Mouse (Mus musculus) thymus, adult 2 months (tissue): ENCODE data around the gene Hip1. TPM values are rescaled to one million over a fixed set of nuclear protein-coding genes. Genes with fewer than 3 reads are reported as not detected.

Experiments
- DNase-seq: peaks from one replicate; pipeline ENCODE4 v3.0.0; 2021
- H3K27ac ChIP-seq: fragments of 200-500 bp; 2 replicates; pipeline ENCODE4 v1.5.1; 2012; ENCODE audit warnings: low read length, control low read depth; ENCODE audit not compliant: control insufficient read depth, insufficient read depth
- H3K27me3 ChIP-seq: fragments of 200-500 bp; 2 replicates; pipeline ENCODE4 v1.6.1; 2012; ENCODE audit warnings: mild to moderate bottlenecking, low read length, moderate library complexity, mixed read lengths; ENCODE audit not compliant: control insufficient read depth, insufficient read depth
- H3K36me3 ChIP-seq: fragments of 200-500 bp; 2 replicates; pipeline ENCODE4 v1.6.1; 2012; ENCODE audit warnings: mild to moderate bottlenecking, low read length, moderate library complexity; ENCODE audit not compliant: control insufficient read depth, insufficient read depth
- H3K4me1 ChIP-seq: fragments of 200-500 bp; replicated peaks from 2 replicates; pipeline ENCODE4 v1.6.1; 2012; ENCODE audit warnings: low read length; ENCODE audit not compliant: control insufficient read depth, insufficient read depth
- H3K4me3 ChIP-seq: fragments of 200-500 bp; 2 replicates; pipeline ENCODE4 v1.5.1; 2012; ENCODE audit warnings: mild to moderate bottlenecking, low read length, control low read depth, moderate library complexity; ENCODE audit not compliant: control insufficient read depth, insufficient read depth
- CTCF ChIP-seq: fragments of 200-500 bp; IDR thresholded peaks from 2 replicates; pipeline ENCODE4 v1.5.1; 2012; ENCODE audit warnings: mild to moderate bottlenecking, control low read depth, low read length, moderate library complexity, borderline replicate concordance; ENCODE audit not compliant: control insufficient read depth, poor library complexity, insufficient read depth; ENCODE audit errors: extremely low read depth
- POLR2A ChIP-seq: fragments of 200-500 bp; IDR thresholded peaks from 2 replicates; pipeline ENCODE4 v1.6.1; 2012; ENCODE audit warnings: mild to moderate bottlenecking, low read length, control low read depth, moderate library complexity; ENCODE audit not compliant: control insufficient read depth, poor library complexity, insufficient read depth; ENCODE audit errors: extremely low read depth
- WGBS: fragments of 180-500 bp; shearing (Covaris S2); methylation state at CpG from one replicate; pipeline ENCODE4 v1.1.7; 2018; 5-methylcytosine and 5-hydroxymethylcytosine counted together
- polyA plus RNA-seq: library from polyadenylated mRNA; depleted of rRNA; stranded (reverse); fragments of >200 nt; gene quantifications from 2 replicates; pipeline ENCODE4 v1.2.3, GENCODE M21; 2012

Gene Hip1
- polyA plus RNA-seq, 1 experiment, result 11.8 TPM

GRCm38 (mm10) chr5:135524087-135524486, 20.8 kb downstream of the Hip1 start:
- H3K4me3 ChIP-seq, result no peak overlapping the region
- no peaks in the 10 kb centered on the region for H3K4me1 ChIP-seq
- H3K27ac ChIP-seq, result no peak overlapping the region
- DNase-seq, result no peak
- H3K27me3 ChIP-seq, result no peaks in the 10 kb centered on the region
- no peaks in the 10 kb centered on the region for H3K36me3 ChIP-seq
- WGBS, result 96% methylated on average over 2 of the region's 2 CpGs
- TF ChIP-seq CTCF (no peak), POLR2A (no peak)

- H3K4me3 ChIP-seq, result no peak overlapping the region
- H3K27me3 ChIP-seq, result no peaks in the 10 kb centered on the region
- WGBS, result 95% methylated on average over 9 of the region's 9 CpGs
- H3K4me1 ChIP-seq, result no peaks in the 10 kb centered on the region
- no peak overlapping the region for H3K27ac ChIP-seq
- TF ChIP-seq POLR2A (no peak), CTCF (no peak)
- H3K36me3 ChIP-seq, result no peaks in the 10 kb centered on the region
- no peak for DNase-seq
These were observed 22.7 kb downstream of the Hip1 start for GRCm38 (mm10) chr5:135522111-135522722.

GRCm38 (mm10) chr5:135517348-135517883, 27.5 kb downstream of the Hip1 start:
- H3K36me3 ChIP-seq, result no peaks in the 10 kb centered on the region
- H3K27ac ChIP-seq, result no peak overlapping the region
- H3K4me1 ChIP-seq, result no peaks in the 10 kb centered on the region
- WGBS, result 95% methylated on average over 5 of the region's 5 CpGs
- H3K27me3 ChIP-seq, result no peaks in the 10 kb centered on the region
- TF ChIP-seq POLR2A, result no peak
- TF ChIP-seq CTCF, result no peak
- DNase-seq, result no peak
- no peak overlapping the region for H3K4me3 ChIP-seq

DNA sequence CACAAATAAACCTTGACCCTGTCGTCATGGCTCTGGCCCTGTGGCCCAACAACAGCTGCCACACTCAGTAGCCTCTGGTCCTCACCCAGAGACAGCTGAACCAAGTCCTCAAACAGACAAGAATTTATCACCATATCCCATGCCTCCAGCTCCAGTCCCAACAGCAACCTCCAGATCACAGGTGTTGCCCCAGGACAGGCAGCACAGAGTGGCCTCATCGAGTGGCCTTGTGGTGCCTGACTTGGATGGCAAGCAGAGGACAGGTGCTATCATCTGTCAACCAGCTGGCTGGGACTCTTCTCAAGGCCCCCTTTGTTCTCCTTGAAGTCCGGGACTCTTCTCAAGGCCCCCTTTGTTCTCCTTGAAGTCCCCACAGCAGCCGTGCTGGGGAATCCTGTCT, 31.8 kb downstream of the Hip1 start:
- no peak overlapping the region for H3K27ac ChIP-seq
- TF ChIP-seq POLR2A (no peak), CTCF (no peak)
- no peaks in the 10 kb centered on the region for H3K4me1 ChIP-seq
- DNase-seq, result no peak
- no peaks in the 10 kb centered on the region for H3K36me3 ChIP-seq
- H3K4me3 ChIP-seq, result no peak overlapping the region
- WGBS, result 84% methylated on average over 4 of the region's 4 CpGs
- no peaks in the 10 kb centered on the region for H3K27me3 ChIP-seq

GRCm38 (mm10) chr5:135511105-135511504, 33.8 kb downstream of the Hip1 start:
- Histone ChIP-seq H3K4me3 (no peak overlapping the region), H3K36me3 (no peaks in the 10 kb centered on the region), H3K27ac (no peak overlapping the region), H3K27me3 (no peaks in the 10 kb centered on the region), H3K4me1 (no peaks in the 10 kb centered on the region)
- DNase-seq, result no peak
- TF ChIP-seq CTCF (no peak), POLR2A (no peak)
- WGBS, result 76% methylated on average over 5 of the region's 5 CpGs

GRCm38 (mm10) chr5:135508284-135508683, 36.6 kb downstream of the Hip1 start:
- Histone ChIP-seq H3K27me3 (no peaks in the 10 kb centered on the region), H3K36me3 (no peaks in the 10 kb centered on the region), H3K4me3 (no peak overlapping the region), H3K4me1 (no peaks in the 10 kb centered on the region), H3K27ac (no peak overlapping the region)
- no peak for TF ChIP-seq POLR2A
- no peak for TF ChIP-seq CTCF
- 60% methylated on average over 3 of the region's 3 CpGs for WGBS
- no peak for DNase-seq
